Comparison of ENCODE assay signal across 26 mouse cellular contexts in genomic region chr12:50947035-50947434, GRCm38 (mm10).
A peak's percentile ranks its signal among the peaks of the same experiment; 100 is the strongest.
DNase-seq lines count a peak whose midpoint lies in the region; ATAC-seq and TF ChIP-seq lines count a peak whose summit lies in the region.
"Had no signal": no experiment of that assay in that cellular context is flagged by ENCODE, and none has a peak within 500 bp of the region (broad histone marks: within the 10 kb centered on the region; RNA-seq: fewer than 3 reads in every experiment).

No protein-coding gene starts in this region.

- TF ChIP-seq EP300 in liver, postnatal 0 days (IDR thresholded peaks at IDR 0.05; ENCODE audit: low read depth), result no peak

- no peak for ATAC-seq in liver, postnatal 0 days
- ATAC-seq: forebrain, embryonic 16.5 days had no signal

- no peaks in the 10 kb centered on the region for H3K4me1 ChIP-seq in liver, postnatal 0 days (ENCODE audit: insufficient read depth)
- H3K4me1 ChIP-seq: embryonic facial prominence, embryonic 10.5 days; heart, embryonic 13.5 days; hindbrain, embryonic 13.5 days; kidney, embryonic 15.5 days; limb, embryonic 10.5 days; liver, embryonic 15.5 days had no signal

- H3K4me3 ChIP-seq in liver, postnatal 0 days (ENCODE audit: low read depth, low read length), result no peak overlapping the region
- H3K4me3 ChIP-seq: embryonic facial prominence, embryonic 10.5 days; heart, adult 2 months; heart, embryonic 13.5 days; hindbrain, embryonic 13.5 days; kidney, embryonic 15.5 days; limb, embryonic 10.5 days; liver, embryonic 15.5 days had no signal

- 61% methylated on average over 2 of the region's 2 CpGs for WGBS in liver, postnatal 0 days (ENCODE audit: insufficient replicate concordance)

- H3K4me2 ChIP-seq in liver, postnatal 0 days (ENCODE audit: low read depth, low read length), result no peak overlapping the region
- H3K4me2 ChIP-seq: heart, embryonic 13.5 days; hindbrain, embryonic 13.5 days; kidney, embryonic 15.5 days; liver, embryonic 15.5 days had no signal

- 0 out of 2 replicates have a peak, but pooled peaks cover 3% of the 10 kb centered on the region for H3K9me3 ChIP-seq in liver, postnatal 0 days (ENCODE audit: low read length)
- H3K9me3 ChIP-seq: embryonic facial prominence, embryonic 10.5 days; kidney, embryonic 15.5 days; limb, embryonic 10.5 days had no signal

- H3K27ac ChIP-seq in liver, postnatal 0 days (ENCODE audit: low read depth), result no peak overlapping the region
- H3K27ac ChIP-seq: embryonic facial prominence, embryonic 10.5 days; heart, adult 2 months; heart, embryonic 13.5 days; hindbrain, embryonic 13.5 days; kidney, embryonic 15.5 days; limb, embryonic 10.5 days; liver, embryonic 15.5 days had no signal

- peak; percentile 10 for DNase-seq in layer of hippocampus, adult 11-12 months (ENCODE audit: low spot score)
- DNase-seq in layer of hippocampus, adult 9-10 months (ENCODE audit: low spot score), result no peak
- DNase-seq in right cerebral cortex, adult 2 months (ENCODE audit: low spot score in 2 of 2), result peak; percentile 35 to 51
- DNase-seq in right cerebral cortex, postnatal 14 days, result no peak
- DNase-seq in layer of hippocampus, postnatal 36 days, result peak; percentile 27 to 31
- no peak for DNase-seq in urinary bladder, postnatal 4 days (ENCODE audit: low spot score in 2 of 2)
- no peak for DNase-seq in liver, postnatal 0 days
- DNase-seq: adrenal gland, postnatal 14 days; cerebellum, adult 9-10 months; gastrocnemius, postnatal 36 days; heart, adult 2 months; heart, postnatal 14 days; kidney, adult 11 months; kidney, postnatal 4 days; liver; lung, postnatal 4 days; midbrain, embryonic 14.5 days; thymus, adult 2 months; thymus, postnatal 4 days had no signal

- H3K36me3 ChIP-seq in liver, postnatal 0 days (replicated peaks; ENCODE audit: insufficient read depth, low read length), result no peaks in the 10 kb centered on the region
- H3K36me3 ChIP-seq: embryonic facial prominence, embryonic 10.5 days; heart, embryonic 13.5 days; hindbrain, embryonic 13.5 days; kidney, embryonic 15.5 days; limb, embryonic 10.5 days; liver, embryonic 15.5 days had no signal

- H3K27me3 ChIP-seq in liver, postnatal 0 days (ENCODE audit: insufficient read depth, low read length), result no peaks in the 10 kb centered on the region
- H3K27me3 ChIP-seq: kidney, embryonic 15.5 days; liver, embryonic 15.5 days had no signal

- no peak for TF ChIP-seq CTCF in liver, postnatal 0 days (IDR thresholded peaks at IDR 0.05; ENCODE audit: low read depth)

- no peak overlapping the region for H3K9ac ChIP-seq in liver, postnatal 0 days (replicated peaks)
- H3K9ac ChIP-seq: heart, embryonic 13.5 days; hindbrain, embryonic 13.5 days; kidney, embryonic 15.5 days; liver, embryonic 15.5 days had no signal

Comparison
In these comparisons a context has a peak if more than half of its experiments do, and no peak if none do; other contexts are left out.
1. DNase-seq: peak in layer of hippocampus, adult 11-12 months (single experiment), right cerebral cortex, adult 2 months (2 of 2) and layer of hippocampus, postnatal 36 days (2 of 2); none in layer of hippocampus, adult 9-10 months (single experiment), right cerebral cortex, postnatal 14 days (single experiment), urinary bladder, postnatal 4 days (0 of 2) and liver, postnatal 0 days (single experiment).